Mouse (Mus musculus) spleen, adult 18-20 months (tissue): ENCODE data around the gene Ntng1.
"Not testable (repeated sequence)": the region's sequence is repeated elsewhere in the genome, so short reads cannot be mapped to it uniquely, and the experiment has no call there.

Source experiments
- DNase-seq, 2 experiments: peaks; one replicate each; pipeline ENCODE4 v3.0.0; 2022; ENCODE audit warnings: mixed read lengths in 2 of 2

Ntng1 gene

GRCm38 (mm10) chr3:109775200-109775599, 368.6 kb downstream of the Ntng1 start:
- no peak for DNase-seq

- no peak for DNase-seq
Observed at GRCm38 (mm10) chr3:109772120-109772519, 371.7 kb downstream of the Ntng1 start.

- DNase-seq: no peak
Observed at GRCm38 (mm10) chr3:109766939-109767338, 376.9 kb downstream of the Ntng1 start.

GRCm38 (mm10) chr3:109765608-109766007, 378.2 kb downstream of the Ntng1 start:
- no peak for DNase-seq

- no peak for DNase-seq
Observed at GRCm38 (mm10) chr3:109765141-109765540, 378.7 kb downstream of the Ntng1 start.

GRCm38 (mm10) chr3:109756426-109756825, 387.4 kb downstream of the Ntng1 start:
- no peak for DNase-seq

- not testable (repeated sequence) for DNase-seq
Observed at GRCm38 (mm10) chr3:109747593-109747992, 396.2 kb downstream of the Ntng1 start.

GRCm38 (mm10) chr3:109740466-109741102, 403.2 kb downstream of the Ntng1 start:
- DNase-seq: no peak

GRCm38 (mm10) chr3:109732327-109733182, 411.3 kb downstream of the Ntng1 start:
- DNase-seq: no peak

GRCm38 (mm10) chr3:109731592-109732230, 412.1 kb downstream of the Ntng1 start:
- DNase-seq: no peak
